Comparison of ENCODE assay signal across 21 mouse cellular contexts in the genomic region with DNA sequence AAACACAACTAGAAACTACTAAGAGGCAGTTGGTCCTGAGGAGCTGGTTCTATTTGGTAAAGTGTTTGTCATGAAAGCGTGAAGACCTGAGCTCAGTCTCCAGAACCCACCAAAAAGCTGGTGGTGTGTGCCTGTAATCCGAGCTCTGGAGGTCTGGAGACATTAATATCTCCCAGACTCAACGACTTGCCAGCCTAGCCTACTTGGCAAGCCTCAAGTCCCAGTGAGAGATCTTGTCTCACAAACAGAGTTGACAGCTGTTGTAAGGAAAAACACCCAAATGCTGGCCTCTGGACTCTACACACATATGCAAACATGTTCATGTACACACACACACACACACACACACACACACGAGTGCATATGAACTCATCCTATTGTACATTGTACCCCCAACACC. TPM values are rescaled to one million over a fixed set of nuclear protein-coding genes. Genes with fewer than 3 reads are reported as not detected.
DNase-seq lines count a peak whose midpoint lies in the region; TF ChIP-seq lines count a peak whose summit lies in the region.
"Had no signal": no experiment of that assay in that cellular context is flagged by ENCODE, and none has a peak within 500 bp of the region (broad histone marks: within the 10 kb centered on the region; RNA-seq: fewer than 3 reads in every experiment).

No protein-coding gene starts in this region.

- no peak overlapping the region for H3K4me3 ChIP-seq in gastrocnemius, adult 2 months
- H3K4me3 ChIP-seq: embryonic facial prominence, embryonic 13.5 days; embryonic facial prominence, embryonic 15.5 days; erythroblast, embryonic 14.5 days; forebrain, embryonic 10.5 days; forebrain, embryonic 12.5 days had no signal

- DNase-seq in adrenal gland, postnatal 10 days, result peak; percentile 43
- no peak for DNase-seq in adrenal gland, postnatal 25 days
- DNase-seq in gastrocnemius, adult 2 months, result peak; percentile 58
- no peak for DNase-seq in gastrocnemius, postnatal 14 days
- DNase-seq in lung, postnatal 10 days, result peak; percentile 22
- no peak for DNase-seq in lung, postnatal 14 days
- DNase-seq: adrenal gland, adult 2 months; adrenal gland, postnatal 14 days; B cell, adult 2 months; cerebellum, adult 11 months; cerebellum, adult 18-20 months; cerebellum, adult 8-10 months; cerebellum, adult 9-11 months; cerebellum, postnatal 14 days; cerebellum, postnatal 36 days; embryo, embryonic 11 days had no signal

- H3K27ac ChIP-seq in gastrocnemius, adult 2 months, result peak overlapping the region; percentile 74
- H3K27ac ChIP-seq: embryonic facial prominence, embryonic 13.5 days; embryonic facial prominence, embryonic 15.5 days; forebrain, embryonic 10.5 days; forebrain, embryonic 12.5 days had no signal

- intact Hi-C loops in gastrocnemius, adult 2 months (cut with DNase I), result loop anchor here (5.0 kb wide), 1 partner anchor 42 kb away; no protein-coding TSS in a partner anchor
- intact Hi-C loops in gastrocnemius, postnatal 14 days (cut with DNase I; ENCODE audit: low total_unique reads), result no loop called here

- TF ChIP-seq CTCF in gastrocnemius, adult 2 months (IDR thresholded peaks at IDR 0.05), result no peak

RNA-seq across cellular contexts. Expression of a gene that starts 7.9 kb away (rescaled TPM):
- 10 to 100 TPM; 48.9 to 56.5 TPM for total RNA-seq in adrenal gland, postnatal 10 days (2021)
- 27.2 and 28.2 TPM in 2 replicates for total RNA-seq in adrenal gland, postnatal 25 days (2021)
- total RNA-seq in gastrocnemius, adult 2 months (2021), result 10 to 100 TPM; 25.8 to 39.1 TPM
- 10 to 100 TPM; 19.2 to 28.4 TPM for total RNA-seq in gastrocnemius, postnatal 14 days (2021)

Comparison
In these comparisons a context has a peak if more than half of its experiments do, and no peak if none do; other contexts are left out.
1. DNase-seq: peak in adrenal gland, postnatal 10 days (single experiment), gastrocnemius, adult 2 months (single experiment) and lung, postnatal 10 days (single experiment); none in adrenal gland, postnatal 25 days (single experiment), gastrocnemius, postnatal 14 days (single experiment) and lung, postnatal 14 days (single experiment).